Mouse (Mus musculus) olfactory bulb, adult 2 months (tissue): ENCODE results near the gene Cspg4.
"Not testable (repeated sequence)": the region's sequence is repeated elsewhere in the genome, so short reads cannot be mapped to it uniquely, and the experiment has no call there.

Source experiments
- CTCF ChIP-seq: fragments of 200-500 bp; IDR thresholded peaks from 2 replicates; pipeline ENCODE4 v1.5.1; 2012; ENCODE audit warnings: low read depth, mild to moderate bottlenecking, low read length, moderate library complexity; ENCODE audit not compliant: insufficient read depth
- POLR2A ChIP-seq: fragments of 200-500 bp; IDR thresholded peaks from 2 replicates; pipeline ENCODE4 v1.6.1; 2012; ENCODE audit warnings: mild to moderate bottlenecking, low read depth, low read length, moderate library complexity; ENCODE audit not compliant: insufficient read depth

DNA sequence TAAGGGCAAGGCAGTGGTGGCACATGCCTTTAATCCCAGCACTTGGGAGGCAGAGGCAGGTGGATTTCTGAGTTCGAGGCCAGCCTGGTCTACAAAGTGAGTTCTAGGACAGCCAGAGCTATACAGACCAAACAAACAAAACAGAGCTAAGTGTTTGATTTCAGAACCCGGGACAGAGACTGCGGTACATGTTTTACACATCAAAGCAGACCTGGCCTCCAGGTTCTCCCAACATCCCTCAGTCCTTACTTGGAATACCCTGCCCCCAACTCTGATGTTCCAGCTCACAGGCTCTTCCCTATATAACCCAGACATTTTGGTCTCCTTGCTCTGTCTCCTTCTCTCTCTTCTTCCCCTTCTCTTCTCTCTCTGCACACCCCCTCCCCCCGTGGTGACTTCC is 45.2 kb downstream of the Cspg4 start:
- not testable (repeated sequence) for TF ChIP-seq CTCF, POLR2A
